Mouse (Mus musculus): ENCODE data around the gene Tent4a. TPM values are rescaled to one million over a fixed set of nuclear protein-coding genes. Genes with fewer than 3 reads are reported as not detected.

Gene Tent4a
- polyA plus RNA-seq, 1 experiment from 2014 or later, result 2.1 TPM

GRCm38 (mm10) chr13:69532101-69532892, 2.1 kb downstream of the Tent4a start:
- Histone ChIP-seq H3K9me3 (replicated peaks) (no peaks in the 10 kb centered on the region), H3K27ac (0 out of 2 replicates have a peak overlapping the region, but pooled peaks have one; percentile 0), H3K4me2 (peak overlapping the region; percentile 95), H3K4me3 (replicated peaks) (peak overlapping the region; percentile 95), H3K36me3 (peaks cover 23% of the 10 kb centered on the region), H3K4me1 (replicated peaks) (peaks cover 68% of the 10 kb centered on the region), H3K9ac (peak overlapping the region; percentile 97), H3K27me3 (no peaks in the 10 kb centered on the region)
- 27% methylated on average over 14 of the region's 14 CpGs for WGBS (ENCODE audit: insufficient replicate concordance)
- no peak for ATAC-seq (ENCODE audit: low read depth)
- no peak for DNase-seq

DNA sequence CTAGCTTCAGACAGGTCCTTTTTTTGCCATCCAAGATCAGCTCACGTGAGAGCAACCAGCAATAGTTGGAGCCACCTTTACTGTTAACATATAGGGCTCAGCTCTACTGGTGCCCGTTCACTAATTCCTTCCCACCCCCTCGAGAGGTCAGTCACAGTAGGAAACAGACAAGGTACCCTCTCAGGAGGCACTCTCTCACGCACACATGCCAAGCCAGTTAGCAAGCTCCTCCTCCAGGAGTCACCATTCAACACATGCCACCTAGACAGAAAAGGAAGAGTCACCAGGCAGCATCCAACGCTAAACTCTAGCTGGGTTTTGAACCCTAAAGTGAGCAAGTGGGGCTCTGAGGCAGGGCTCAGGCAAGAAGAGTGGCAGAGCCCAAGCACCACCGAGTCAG, 3.0 kb downstream of the Tent4a start:
- peaks cover 23% of the 10 kb centered on the region for H3K36me3 ChIP-seq
- H3K27ac ChIP-seq, result no peak overlapping the region
- H3K27me3 ChIP-seq, result no peaks in the 10 kb centered on the region
- no peaks in the 10 kb centered on the region for H3K9me3 ChIP-seq (replicated peaks)
- DNase-seq (no peak), ATAC-seq (ENCODE audit: low read depth) (no peak)
- H3K4me3 ChIP-seq (replicated peaks), result peak overlapping the region; percentile 95
- H3K4me2 ChIP-seq, result peak overlapping the region; percentile 95
- peaks cover 76% of the 10 kb centered on the region for H3K4me1 ChIP-seq (replicated peaks)
- H3K9ac ChIP-seq, result peak overlapping the region; percentile 97
- WGBS (ENCODE audit: insufficient replicate concordance), result 43% methylated on average over 6 of the region's 6 CpGs

DNA sequence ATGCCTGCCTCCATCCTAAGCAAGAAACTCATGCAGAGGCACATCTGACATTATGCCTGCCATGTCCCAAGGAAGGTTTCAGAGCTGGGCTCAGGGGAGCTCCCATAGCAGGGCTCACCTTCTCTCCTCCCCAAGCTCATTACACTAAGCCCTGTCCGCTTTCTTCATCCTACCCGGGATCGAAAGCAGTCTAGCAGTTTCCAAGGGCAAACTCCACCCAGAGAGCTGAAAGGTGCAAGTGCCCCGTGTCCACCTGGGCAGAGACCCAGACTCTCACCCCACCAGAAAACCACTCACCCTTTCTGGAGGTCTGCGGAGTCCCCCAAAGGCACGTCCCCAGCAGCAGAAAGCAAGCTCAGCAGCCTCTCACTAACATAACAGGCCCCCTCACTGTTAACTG, 3.5 kb downstream of the Tent4a start:
- no peaks in the 10 kb centered on the region for H3K9me3 ChIP-seq (replicated peaks)
- WGBS (ENCODE audit: insufficient replicate concordance), result 82% methylated on average over 6 of the region's 6 CpGs
- no peak for ATAC-seq (ENCODE audit: low read depth)
- H3K4me2 ChIP-seq, result peak overlapping the region; percentile 95
- peak overlapping the region; percentile 95 for H3K4me3 ChIP-seq (replicated peaks)
- no peak for DNase-seq
- H3K36me3 ChIP-seq, result peaks cover 23% of the 10 kb centered on the region
- H3K27me3 ChIP-seq, result no peaks in the 10 kb centered on the region
- peaks cover 76% of the 10 kb centered on the region for H3K4me1 ChIP-seq (replicated peaks)
- peak overlapping the region; percentile 97 for H3K9ac ChIP-seq
- H3K27ac ChIP-seq, result no peak overlapping the region

GRCm38 (mm10) chr13:69530156-69530555, 4.3 kb downstream of the Tent4a start:
- no peak overlapping the region for H3K27ac ChIP-seq
- H3K4me3 ChIP-seq (replicated peaks), result 0 out of 2 replicates have a peak overlapping the region, but pooled peaks have one; percentile 4
- no peaks in the 10 kb centered on the region for H3K27me3 ChIP-seq
- H3K4me2 ChIP-seq, result 0 out of 2 replicates have a peak overlapping the region, but pooled peaks have one; percentile 95
- H3K9me3 ChIP-seq (replicated peaks), result no peaks in the 10 kb centered on the region
- peaks cover 76% of the 10 kb centered on the region for H3K4me1 ChIP-seq (replicated peaks)
- H3K36me3 ChIP-seq, result peaks cover 23% of the 10 kb centered on the region
- DNase-seq (no peak), ATAC-seq (ENCODE audit: low read depth) (no peak)
- H3K9ac ChIP-seq, result 0 out of 2 replicates have a peak overlapping the region, but pooled peaks have one; percentile 20
- WGBS (ENCODE audit: insufficient replicate concordance), result 73% methylated on average over 3 of the region's 3 CpGs

DNA sequence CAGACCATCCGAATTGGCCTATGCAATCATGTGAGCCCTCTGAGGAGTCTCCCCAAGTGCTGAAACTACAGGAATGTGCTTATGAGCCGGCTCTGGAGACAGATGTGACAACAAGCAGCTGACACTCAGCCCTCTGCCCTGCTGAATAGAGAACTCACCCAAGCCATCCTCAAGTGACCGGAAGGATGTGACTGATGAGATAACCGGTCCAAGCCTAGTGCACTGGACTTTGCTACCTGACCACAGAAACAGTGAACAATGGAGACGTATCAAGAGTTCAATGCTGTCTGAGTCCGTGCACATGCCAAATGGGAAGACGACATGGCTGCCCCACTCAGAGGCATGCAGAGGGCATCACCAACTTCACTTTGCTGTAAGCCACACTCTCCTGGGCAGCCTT, 5.9 kb downstream of the Tent4a start:
- H3K4me3 ChIP-seq (replicated peaks), result no peak overlapping the region
- WGBS (ENCODE audit: insufficient replicate concordance), result 67% methylated on average over 7 of the region's 7 CpGs

GRCm38 (mm10) chr13:69525867-69526266, 8.6 kb downstream of the Tent4a start:
- Histone ChIP-seq H3K9me3 (replicated peaks) (no peaks in the 10 kb centered on the region), H3K36me3 (peaks cover 19% of the 10 kb centered on the region), H3K9ac (0 out of 2 replicates have a peak overlapping the region, but pooled peaks have one; percentile 5), H3K27ac (peak overlapping the region; percentile 54), H3K4me2 (peak overlapping the region; percentile 47), H3K4me1 (replicated peaks) (peaks cover 96% of the 10 kb centered on the region), H3K27me3 (no peaks in the 10 kb centered on the region), H3K4me3 (replicated peaks) (no peak overlapping the region)
- ATAC-seq (ENCODE audit: low read depth), result peak; percentile 58
- no peak for DNase-seq
- WGBS (ENCODE audit: insufficient replicate concordance), result 75% methylated on average over 4 of the region's 4 CpGs

More for the DNA sequence above, 5.9 kb downstream of the Tent4a start:
- no peak for ATAC-seq (ENCODE audit: low read depth)
- no peak overlapping the region for H3K27ac ChIP-seq
- H3K4me2 ChIP-seq, result no peak overlapping the region
- H3K36me3 ChIP-seq, result peaks cover 23% of the 10 kb centered on the region
- H3K4me1 ChIP-seq (replicated peaks), result peaks cover 91% of the 10 kb centered on the region
- no peaks in the 10 kb centered on the region for H3K27me3 ChIP-seq
- 0 out of 2 replicates have a peak overlapping the region, but pooled peaks have one; percentile 3 for H3K9ac ChIP-seq
- H3K9me3 ChIP-seq (replicated peaks), result no peaks in the 10 kb centered on the region
- DNase-seq, result no peak

- H3K4me2 ChIP-seq, result no peak overlapping the region
- ATAC-seq (ENCODE audit: low read depth) (no peak), DNase-seq (no peak)
- H3K27me3 ChIP-seq, result no peaks in the 10 kb centered on the region
- no peaks in the 10 kb centered on the region for H3K9me3 ChIP-seq (replicated peaks)
- peaks cover 84% of the 10 kb centered on the region for H3K4me1 ChIP-seq (replicated peaks)
- 74% methylated on average over 2 of the region's 2 CpGs for WGBS (ENCODE audit: insufficient replicate concordance)
- H3K4me3 ChIP-seq (replicated peaks), result no peak overlapping the region
- H3K27ac ChIP-seq, result peak overlapping the region; percentile 73; the same call in 1 of the 2 replicates
- H3K9ac ChIP-seq, result no peak overlapping the region
- 0 out of 2 replicates have a peak, but pooled peaks cover 6% of the 10 kb centered on the region for H3K36me3 ChIP-seq
Measured at GRCm38 (mm10) chr13:69524158-69524530, 10.3 kb downstream of the Tent4a start.

- Histone ChIP-seq H3K9ac (no peak overlapping the region), H3K4me1 (replicated peaks) (peaks cover 78% of the 10 kb centered on the region), H3K27me3 (no peaks in the 10 kb centered on the region), H3K9me3 (replicated peaks) (no peaks in the 10 kb centered on the region), H3K36me3 (peaks cover 3% of the 10 kb centered on the region; the same call in 1 of the 2 replicates), H3K27ac (peak overlapping the region; percentile 14; the same call in 1 of the 2 replicates), H3K4me3 (replicated peaks) (no peak overlapping the region), H3K4me2 (peak overlapping the region; percentile 8; the same call in 1 of the 2 replicates)
- DNase-seq (no peak), ATAC-seq (ENCODE audit: low read depth) (no peak)
- 58% methylated on average over 14 of the region's 14 CpGs for WGBS (ENCODE audit: insufficient replicate concordance)
Measured at GRCm38 (mm10) chr13:69523444-69524157, 10.8 kb downstream of the Tent4a start.

- no peak overlapping the region for H3K4me3 ChIP-seq (replicated peaks)
- no peak for DNase-seq
- no peaks in the 10 kb centered on the region; the same call in 1 of the 2 replicates for H3K36me3 ChIP-seq
- no peak for ATAC-seq (ENCODE audit: low read depth)
- H3K9me3 ChIP-seq (replicated peaks), result no peaks in the 10 kb centered on the region
- no peaks in the 10 kb centered on the region for H3K27me3 ChIP-seq
- H3K4me2 ChIP-seq, result no peak overlapping the region
- peaks cover 73% of the 10 kb centered on the region for H3K4me1 ChIP-seq (replicated peaks)
- no peak overlapping the region; the same call in 1 of the 2 replicates for H3K27ac ChIP-seq
- H3K9ac ChIP-seq, result no peak overlapping the region
- 82% methylated on average over 1 of the region's 1 CpGs for WGBS (ENCODE audit: insufficient replicate concordance)
Measured at GRCm38 (mm10) chr13:69522161-69522791, 12.1 kb downstream of the Tent4a start.

DNA sequence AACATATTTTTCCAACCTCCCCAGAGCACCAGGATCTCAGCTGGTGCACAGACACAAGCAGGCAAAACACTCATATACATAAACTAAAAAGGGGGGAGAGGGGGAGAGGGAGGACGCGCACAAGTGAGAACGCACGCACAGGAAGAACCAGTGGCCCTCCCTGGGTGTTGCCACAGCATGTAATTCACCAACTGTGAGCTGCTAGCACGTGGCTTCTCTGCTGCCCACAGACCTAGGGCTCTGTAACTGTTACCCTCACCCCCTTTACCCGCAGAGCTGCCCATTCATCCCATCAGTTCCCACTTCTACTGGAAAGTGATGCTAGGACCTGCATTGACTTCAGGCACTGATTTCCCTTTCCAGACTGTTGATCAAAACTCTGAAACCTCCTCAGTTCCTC, 15.3 kb downstream of the Tent4a start:
- no peak overlapping the region for H3K27ac ChIP-seq
- H3K4me3 ChIP-seq (replicated peaks), result no peak overlapping the region
- peaks cover 8% of the 10 kb centered on the region for H3K36me3 ChIP-seq
- H3K9me3 ChIP-seq (replicated peaks), result no peaks in the 10 kb centered on the region
- H3K4me2 ChIP-seq, result no peak overlapping the region
- 77% methylated on average over 6 of the region's 6 CpGs for WGBS (ENCODE audit: insufficient replicate concordance)
- peaks cover 42% of the 10 kb centered on the region for H3K4me1 ChIP-seq (replicated peaks)
- H3K9ac ChIP-seq, result no peak overlapping the region
- DNase-seq (no peak), ATAC-seq (ENCODE audit: low read depth) (no peak)
- no peaks in the 10 kb centered on the region for H3K27me3 ChIP-seq

- no peaks in the 10 kb centered on the region for H3K9me3 ChIP-seq (replicated peaks)
- ATAC-seq (ENCODE audit: low read depth) (no peak), DNase-seq (no peak)
- no peak overlapping the region for H3K27ac ChIP-seq
- no peak overlapping the region for H3K4me3 ChIP-seq (replicated peaks)
- H3K4me2 ChIP-seq, result no peak overlapping the region
- no peak overlapping the region for H3K9ac ChIP-seq
- 81% methylated on average over 6 of the region's 6 CpGs for WGBS (ENCODE audit: insufficient replicate concordance)
- peaks cover 21% of the 10 kb centered on the region for H3K36me3 ChIP-seq
- H3K4me1 ChIP-seq (replicated peaks), result peaks cover 29% of the 10 kb centered on the region
- no peaks in the 10 kb centered on the region for H3K27me3 ChIP-seq
Measured at GRCm38 (mm10) chr13:69517445-69517844, 17.0 kb downstream of the Tent4a start.
